Mouse (Mus musculus): ENCODE results near the gene Krtdap. TPM values are rescaled to one million over a fixed set of nuclear protein-coding genes. Genes with fewer than 3 reads are reported as not detected.
"Not testable (repeated sequence)": the region's sequence is repeated elsewhere in the genome, so short reads cannot be mapped to it uniquely, and the experiment has no call there.

Krtdap gene
- total RNA-seq, 2 experiments from 2014 or later, result not detected

- no peak for DNase-seq (ENCODE audit: low spot score in 2 of 2)
- intact Hi-C loops (cut with DNase I), result no loop called here
Observed at GRCm38 (mm10) chr7:30829428-30829827, 41.7 kb downstream of the Krtdap start.

- intact Hi-C loops (cut with DNase I), result no loop called here
- DNase-seq (ENCODE audit: low spot score in 2 of 2), result no peak
Observed at GRCm38 (mm10) chr7:30832261-30832660, 44.6 kb downstream of the Krtdap start.

GRCm38 (mm10) chr7:30832684-30833083 is 45.0 kb downstream of the Krtdap start:
- DNase-seq (ENCODE audit: low spot score in 2 of 2); intact Hi-C loops (cut with DNase I): not testable (repeated sequence)

- intact Hi-C loops (cut with DNase I), result no loop called here
- DNase-seq (ENCODE audit: low spot score in 2 of 2), result no peak
Observed at GRCm38 (mm10) chr7:30837277-30837676, 49.6 kb downstream of the Krtdap start.

- intact Hi-C loops (cut with DNase I), result no loop called here
- no peak for DNase-seq (ENCODE audit: low spot score in 2 of 2)
Observed at GRCm38 (mm10) chr7:30840306-30840705, 52.6 kb downstream of the Krtdap start.

Other genes starting within 250 kb of the Krtdap start
- gene Hspb6, start 235.7 kb upstream of the Krtdap start, total RNA-seq (2021), result 1 to 10 TPM; 4.2 to 5.1 TPM
- gene Proser3, start 235.6 kb upstream of the Krtdap start, total RNA-seq (2021), result 1 to 10 TPM; 2.8 to 4.5 TPM
- gene Lin37, start 228.1 kb upstream of the Krtdap start, total RNA-seq (2021), result 10 to 100 TPM; 35.9 to 45.5 TPM
- 10 to 100 TPM; 68.0 to 71.4 TPM for gene U2af1l4, start 224.6 kb upstream of the Krtdap start, total RNA-seq (2021)
- gene Gm49396, start 224.6 kb upstream of the Krtdap start, total RNA-seq (2021), result 1 to 10 TPM; 3.6 to 9.3 TPM
- 10 to 100 TPM; 79.8 to 85.1 TPM for gene Psenen, start 224.3 kb upstream of the Krtdap start, total RNA-seq (2021)
- gene Igflr1, start 222.5 kb upstream of the Krtdap start, total RNA-seq (2021), result 1 to 10 TPM; 1.8 to 4.5 TPM
- gene Kmt2b, start 199.2 kb upstream of the Krtdap start, total RNA-seq (2021), result 10 to 100 TPM; 41.3 to 62.2 TPM
- not detected for gene Zbtb32, start 189.0 kb upstream of the Krtdap start, total RNA-seq (2021)
- gene Upk1a, start 175.0 kb upstream of the Krtdap start, total RNA-seq (2021), result under 1 TPM in 1 of 2 experiments, not detected in 1; 0.36 TPM
- gene Cox6b1, start 161.7 kb upstream of the Krtdap start, total RNA-seq (2021), result 100 to 1,000 TPM; 561 to 663 TPM
- not detected for gene Etv2, start 152.0 kb upstream of the Krtdap start, total RNA-seq (2021)
- gene Rbm42, start 137.6 kb upstream of the Krtdap start, total RNA-seq (2021), result 10 to 100 TPM; 67.4 to 74.4 TPM
- 1 to 10 TPM; 4.0 to 5.7 TPM for gene Haus5, start 122.9 kb upstream of the Krtdap start, total RNA-seq (2021)
- not detected for gene Pmis2, start 116.3 kb upstream of the Krtdap start, total RNA-seq (2021)
- not detected for gene 2200002J24Rik, start 89.0 kb upstream of the Krtdap start, total RNA-seq (2021)
- under 1 TPM; 0.23 to 0.47 TPM for gene Atp4a, start 75.7 kb upstream of the Krtdap start, total RNA-seq (2021)
- 100 to 1,000 TPM; 114 to 115 TPM for gene Tmem147, start 58.4 kb upstream of the Krtdap start, total RNA-seq (2021)
- gene Gapdhs, start 44.2 kb upstream of the Krtdap start, total RNA-seq (2021), result under 1 TPM in 1 of 2 experiments, not detected in 1; 0.35 TPM
- gene Sbsn, start 36.4 kb upstream of the Krtdap start, total RNA-seq (2021), result 1 to 10 TPM; 5.5 to 7.9 TPM
- 1 to 10 TPM; 2.6 to 3.6 TPM for gene Dmkn, start 24.1 kb upstream of the Krtdap start, total RNA-seq (2021)
- not detected for gene Ffar2, start 35.9 kb downstream of the Krtdap start, total RNA-seq (2021)
- gene Ffar3, start 68.3 kb downstream of the Krtdap start, total RNA-seq (2021), result not detected
- gene Ffar1, start 73.7 kb downstream of the Krtdap start, total RNA-seq (2021), result not detected
- gene Cd22, start 92.4 kb downstream of the Krtdap start, total RNA-seq (2021), result not detected
- gene Mag, start 127.0 kb downstream of the Krtdap start, total RNA-seq (2021), result 100 to 1,000 TPM; 137 to 247 TPM
- not detected for gene Hamp2, start 136.8 kb downstream of the Krtdap start, total RNA-seq (2021)
- not detected for gene Hamp, start 156.1 kb downstream of the Krtdap start, total RNA-seq (2021)
- 100 to 1,000 TPM; 135 to 147 TPM for gene Usf2, start 168.9 kb downstream of the Krtdap start, total RNA-seq (2021)
- gene Lsr, start 185.6 kb downstream of the Krtdap start, total RNA-seq (2021), result 1 to 10 TPM; 7.0 to 9.8 TPM
- not detected for gene Fam187b, start 185.9 kb downstream of the Krtdap start, total RNA-seq (2021)

All from left cerebral cortex, postnatal 36 days (tissue).